Mouse (Mus musculus): ENCODE data around the gene Nr3c2. TPM values are rescaled to one million over a fixed set of nuclear protein-coding genes. Genes with fewer than 3 reads are reported as not detected.

Gene Nr3c2
- polyA plus RNA-seq, 1 experiment = 13.0 TPM

- no peak for TF ChIP-seq CTCF (IDR thresholded peaks at IDR 0.05; ENCODE audit: extremely low read depth, insufficient read depth, low read length)
- TF ChIP-seq POLR2A (IDR thresholded peaks at IDR 0.05; ENCODE audit: extremely low read depth, insufficient read depth, low read length) = no peak
- H3K27ac ChIP-seq (ENCODE audit: insufficient read depth, low read length) = no peak overlapping the region
- peaks cover 7% of the 10 kb centered on the region; the same call in 1 of the 2 replicates for H3K4me1 ChIP-seq (ENCODE audit: control insufficient read depth, insufficient read depth, low read length)
Measured at GRCm38 (mm10) chr8:77292120-77292519, 392.9 kb downstream of the Nr3c2 start.

GRCm38 (mm10) chr8:77292649-77293048, 393.4 kb downstream of the Nr3c2 start:
- TF ChIP-seq CTCF (IDR thresholded peaks at IDR 0.05; ENCODE audit: extremely low read depth, insufficient read depth, low read length) (no peak), POLR2A (IDR thresholded peaks at IDR 0.05; ENCODE audit: extremely low read depth, insufficient read depth, low read length) (no peak)
- Histone ChIP-seq H3K4me3 (ENCODE audit: insufficient read depth, low read length) (no peak overlapping the region), H3K27ac (ENCODE audit: insufficient read depth, low read length) (0 out of 2 replicates have a peak overlapping the region, but pooled peaks have one; percentile 42), H3K4me1 (ENCODE audit: control insufficient read depth, insufficient read depth, low read length) (peaks cover 7% of the 10 kb centered on the region; the same call in 1 of the 2 replicates)

More at GRCm38 (mm10) chr8:77292120-77292519, 392.9 kb downstream of the Nr3c2 start:
- H3K4me3 ChIP-seq (ENCODE audit: insufficient read depth, low read length) = no peak overlapping the region

GRCm38 (mm10) chr8:77294599-77294998, 395.4 kb downstream of the Nr3c2 start:
- peaks cover 7% of the 10 kb centered on the region; the same call in 1 of the 2 replicates for H3K4me1 ChIP-seq (ENCODE audit: control insufficient read depth, insufficient read depth, low read length)
- H3K27ac ChIP-seq (ENCODE audit: insufficient read depth, low read length) = no peak overlapping the region
- no peak overlapping the region for H3K4me3 ChIP-seq (ENCODE audit: insufficient read depth, low read length)
- TF ChIP-seq CTCF (IDR thresholded peaks at IDR 0.05; ENCODE audit: extremely low read depth, insufficient read depth, low read length) (no peak), POLR2A (IDR thresholded peaks at IDR 0.05; ENCODE audit: extremely low read depth, insufficient read depth, low read length) (no peak)
